Mouse (Mus musculus): ENCODE data around the gene Xpo1.
"Not testable (repeated sequence)": the region's sequence is repeated elsewhere in the genome, so short reads cannot be mapped to it uniquely, and the experiment has no call there.

The Xpo1 gene

DNA sequence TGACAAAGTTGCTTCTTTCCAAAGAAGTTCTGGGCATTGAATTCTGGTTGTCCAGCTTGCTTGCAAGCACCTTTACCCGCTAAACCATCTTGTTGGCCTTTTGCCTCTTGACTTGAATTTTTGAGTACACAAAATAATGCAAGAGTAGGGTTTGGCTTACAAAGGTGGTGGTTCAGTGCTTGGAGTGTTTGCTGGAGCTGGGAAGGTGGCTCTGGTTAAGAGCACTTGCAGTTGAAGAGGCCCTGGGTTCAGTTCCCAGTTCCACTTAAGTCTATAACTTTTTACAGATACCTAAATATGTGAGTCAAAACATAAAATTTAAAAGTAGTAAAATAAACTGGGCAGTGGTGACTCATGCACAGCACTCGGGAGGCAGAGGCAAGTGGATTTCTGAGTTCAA lies 42.5 kb downstream of the Xpo1 start:
- no peak for DNase-seq (ENCODE audit: low read depth in 2 of 2, low spot score in 2 of 2)

DNA sequence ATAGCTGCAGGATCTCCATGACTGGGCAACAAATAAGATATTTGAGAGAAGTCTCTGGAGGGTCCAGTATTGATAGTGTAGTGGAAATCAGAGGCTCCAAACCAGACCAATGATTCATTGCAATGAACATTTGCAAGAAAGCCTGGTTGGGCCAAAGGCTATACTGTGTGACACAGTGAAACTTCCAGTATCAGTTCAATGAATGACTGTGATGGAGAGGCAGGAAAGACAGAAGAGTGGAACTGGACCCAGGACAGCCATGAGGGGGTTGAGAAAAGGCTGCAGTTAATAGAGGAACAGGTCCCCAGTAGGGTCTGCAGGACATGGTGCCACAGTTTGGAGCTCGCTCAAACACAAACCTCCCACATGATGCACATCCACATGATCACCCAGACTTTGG lies 44.1 kb downstream of the Xpo1 start:
- DNase-seq (ENCODE audit: low read depth in 2 of 2, low spot score in 2 of 2): no peak

DNA sequence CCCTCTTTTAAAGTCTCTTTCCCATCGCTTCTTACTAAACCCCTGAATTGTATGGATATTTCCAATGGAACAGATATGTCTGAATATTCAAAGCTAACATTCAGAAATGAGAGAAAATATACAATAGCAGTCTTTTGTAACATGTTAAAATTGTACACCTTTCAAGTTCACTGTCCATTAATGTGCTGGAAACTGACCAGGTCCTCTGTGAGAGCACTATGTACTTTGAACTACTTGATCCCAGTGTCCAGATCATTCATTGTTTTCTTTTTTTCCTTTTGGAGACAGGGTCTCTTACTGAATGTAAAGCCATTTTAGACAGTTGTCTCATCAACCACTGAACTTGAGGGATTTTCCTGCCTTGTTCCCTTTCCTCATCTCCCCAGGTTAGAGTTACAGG lies 47.3 kb downstream of the Xpo1 start:
- DNase-seq (ENCODE audit: low read depth in 2 of 2, low spot score in 2 of 2): no peak

DNA sequence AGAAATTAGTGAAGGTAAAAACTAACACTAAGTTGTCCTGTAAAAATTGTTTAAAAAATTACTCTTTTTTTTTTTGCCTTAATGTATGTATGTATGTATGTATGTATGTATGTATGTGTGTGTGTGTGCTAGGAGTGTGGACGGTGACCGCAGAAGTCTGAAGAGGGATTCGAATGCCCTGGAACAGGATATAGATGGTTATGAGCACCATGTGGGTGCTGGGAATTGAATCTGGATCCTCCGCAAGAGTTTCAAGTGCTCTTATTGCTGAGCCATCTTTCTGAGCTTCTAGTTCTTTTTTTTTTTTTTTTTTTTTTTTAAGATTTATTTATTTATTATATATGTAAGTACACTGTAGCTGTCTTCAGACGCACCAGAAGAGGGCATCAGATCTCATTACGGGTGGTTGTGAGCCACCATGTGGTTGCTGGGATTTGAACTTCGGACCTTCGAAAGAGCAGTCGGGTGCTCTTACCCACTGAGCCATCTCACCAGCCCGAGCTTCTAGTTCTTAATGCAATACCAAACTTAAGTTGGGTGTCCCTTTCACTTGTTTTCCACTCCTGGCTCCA lies 49.3 kb downstream of the Xpo1 start:
- DNase-seq (ENCODE audit: low read depth in 2 of 2, low spot score in 2 of 2): not testable (repeated sequence)

DNA sequence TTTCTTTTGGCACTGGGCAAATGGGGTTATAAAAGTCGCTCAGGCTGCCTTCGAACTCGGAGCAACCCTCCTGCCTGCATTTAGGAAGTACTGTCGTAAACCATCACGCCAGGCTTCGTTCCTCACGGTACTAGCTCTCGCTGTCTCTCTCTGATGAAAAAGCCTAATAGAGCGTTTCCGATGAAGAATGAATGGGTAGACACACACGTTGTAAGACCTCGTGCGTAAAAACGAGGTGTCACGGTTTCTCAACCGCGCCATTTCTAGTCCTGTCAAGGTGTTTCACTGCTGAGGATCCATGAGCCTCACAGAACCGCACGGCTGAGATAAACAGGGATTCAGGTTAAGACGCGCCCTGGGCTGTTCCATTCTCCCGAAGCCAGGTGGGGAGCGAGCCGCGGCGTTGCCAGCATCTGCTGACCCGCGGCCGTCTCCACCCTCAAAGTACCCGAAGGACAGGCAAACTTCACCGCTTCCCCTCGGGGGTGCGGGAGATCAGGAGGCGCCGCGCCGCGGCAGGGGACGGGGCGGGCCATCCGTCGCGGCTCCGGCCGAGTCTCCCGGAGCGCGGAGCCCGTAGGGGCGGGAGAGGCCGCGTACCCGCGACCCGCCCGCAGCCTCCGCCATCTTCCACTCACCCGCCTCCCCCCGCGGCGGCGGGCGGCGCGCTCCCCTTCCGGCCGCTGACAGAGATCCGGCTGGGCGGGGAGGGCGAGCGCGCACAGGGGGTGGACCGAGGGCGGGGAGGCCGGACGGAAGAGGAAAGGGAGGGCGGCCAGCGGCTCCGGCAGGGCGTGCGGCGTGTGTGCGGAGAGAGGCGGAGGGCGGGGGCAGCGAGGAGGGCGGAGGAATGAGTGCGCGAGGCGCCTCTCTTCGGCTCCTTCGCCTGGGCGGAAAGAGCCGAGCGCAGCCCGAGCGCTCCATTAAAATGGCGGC lies 50.1 kb downstream of the Xpo1 start:
- DNase-seq (ENCODE audit: low read depth in 2 of 2, low spot score in 2 of 2): peak; percentile 94 to 96

DNA sequence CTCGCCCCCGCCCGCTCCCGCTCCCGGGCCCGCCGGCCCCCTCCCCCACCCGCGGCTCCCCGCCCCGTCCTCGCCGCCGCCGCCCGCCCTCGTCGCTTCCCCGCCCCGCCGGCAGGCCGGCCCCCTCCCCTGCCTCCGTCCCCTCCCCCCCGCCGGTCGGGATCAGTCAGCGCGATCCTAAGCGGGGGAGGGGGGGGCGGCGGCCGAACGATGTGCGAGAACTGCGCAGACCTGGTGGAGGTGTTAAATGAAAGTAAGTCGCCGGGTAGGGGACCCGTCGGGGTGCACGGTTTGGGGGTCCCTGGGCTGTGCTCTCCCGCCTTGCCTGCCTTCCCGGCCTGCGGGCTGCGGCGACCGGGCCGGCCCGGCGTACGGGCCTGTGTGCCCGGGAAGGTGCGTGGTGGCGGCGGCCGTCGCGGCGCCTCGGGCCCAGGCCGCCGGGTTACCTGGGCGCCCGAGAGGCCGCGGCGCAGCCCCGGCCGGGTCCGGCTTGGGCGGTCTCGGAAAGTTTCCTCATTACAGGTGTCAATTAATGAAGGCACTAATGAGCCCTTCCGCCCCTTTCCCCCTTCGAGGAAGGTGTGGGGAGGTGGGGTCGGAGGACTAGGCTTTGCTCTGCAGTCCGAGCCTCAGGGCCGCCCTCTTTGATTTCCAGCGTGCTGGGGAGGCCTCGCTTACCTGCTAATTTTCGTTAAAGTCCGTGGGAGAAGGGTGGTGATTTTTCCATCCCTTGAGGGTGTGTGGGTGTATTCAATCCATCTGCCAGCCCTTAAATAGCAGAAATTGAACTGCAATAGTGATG lies 51.1 kb downstream of the Xpo1 start, which contains the start of gene Usp34:
Gene Usp34 (plus strand): TSS at position 132 of the 802 bp plus-strand sequence.
- peak; percentile 32 to 36 for DNase-seq (ENCODE audit: low read depth in 2 of 2, low spot score in 2 of 2)

DNA sequence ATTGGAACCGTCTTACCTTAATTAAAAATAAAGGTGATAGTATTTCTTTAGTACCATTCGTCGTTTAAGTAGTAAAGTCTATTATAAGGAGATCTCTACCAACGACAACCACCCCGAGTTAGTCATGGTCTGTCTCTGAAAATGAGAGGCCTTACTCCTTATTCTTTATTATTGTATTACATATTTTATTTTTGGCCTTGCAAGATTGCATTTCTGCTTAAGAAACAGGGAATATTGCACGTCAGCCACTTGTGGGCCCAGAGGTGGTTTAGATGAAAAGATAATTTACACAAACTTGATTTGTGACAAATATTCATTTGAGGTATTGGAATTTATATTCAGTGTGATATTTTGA lies 51.7 kb downstream of the Xpo1 start:
- DNase-seq (ENCODE audit: low read depth in 2 of 2, low spot score in 2 of 2): no peak

DNA sequence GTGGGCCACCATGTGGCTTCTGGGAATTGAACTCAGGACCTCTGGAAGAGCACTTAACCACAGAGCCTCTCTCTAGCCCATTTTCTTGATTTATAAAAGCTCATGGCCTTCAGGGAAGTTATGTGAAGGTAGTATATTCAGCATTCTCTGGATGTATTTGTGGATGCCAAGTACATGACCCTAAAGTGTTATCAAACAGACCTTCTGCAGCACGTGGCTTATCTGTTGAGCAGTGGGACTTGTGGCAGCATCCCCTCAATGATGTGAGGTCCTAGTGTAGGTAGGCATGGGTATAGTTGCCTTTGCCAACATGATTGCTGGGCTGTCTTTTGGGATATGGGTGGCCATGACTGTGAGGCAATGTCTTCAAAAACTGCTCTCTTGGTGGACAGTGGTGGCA lies 57.7 kb downstream of the Xpo1 start:
- DNase-seq (ENCODE audit: low read depth in 2 of 2, low spot score in 2 of 2): no peak

DNA sequence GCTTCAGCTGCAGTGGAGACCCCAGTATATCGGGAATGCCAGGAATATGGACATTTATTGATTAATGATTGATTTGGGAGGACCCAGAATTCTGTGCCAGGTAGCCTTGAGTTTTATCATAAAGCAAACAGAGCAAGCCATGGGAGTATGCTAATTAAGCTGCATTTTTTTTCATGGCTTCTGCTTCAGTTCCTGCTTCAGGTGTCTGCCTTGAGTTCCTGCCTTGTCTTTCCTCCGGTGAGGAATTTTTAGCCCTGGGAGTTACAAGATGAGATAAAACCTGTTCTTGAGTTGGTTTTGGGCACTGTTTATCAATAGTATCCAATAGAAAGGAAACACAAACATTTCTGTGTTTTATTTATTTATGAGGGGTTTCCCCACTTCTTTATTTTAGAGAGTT lies 73.6 kb downstream of the Xpo1 start:
- no peak for DNase-seq (ENCODE audit: low read depth in 2 of 2, low spot score in 2 of 2)

DNA sequence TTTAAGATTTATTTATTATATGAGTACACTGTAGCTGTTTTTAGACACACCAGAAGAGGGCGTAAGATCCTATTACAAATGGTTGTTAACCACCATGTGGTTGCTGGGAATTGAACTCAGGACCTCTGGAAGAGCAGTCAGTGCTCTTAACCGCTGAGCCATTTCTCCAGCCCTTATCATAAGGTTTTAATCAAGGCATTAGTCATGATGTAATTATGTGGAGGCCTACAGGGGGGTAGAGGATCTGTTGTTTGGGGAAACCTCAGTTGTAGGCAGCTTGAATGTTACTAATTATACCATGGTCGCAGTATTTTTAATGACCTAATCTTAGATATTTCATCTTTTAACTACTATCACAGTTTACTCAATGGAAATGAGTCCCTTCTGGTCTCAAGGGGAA lies 76.3 kb downstream of the Xpo1 start:
- no peak for DNase-seq (ENCODE audit: low read depth in 2 of 2, low spot score in 2 of 2)

DNA sequence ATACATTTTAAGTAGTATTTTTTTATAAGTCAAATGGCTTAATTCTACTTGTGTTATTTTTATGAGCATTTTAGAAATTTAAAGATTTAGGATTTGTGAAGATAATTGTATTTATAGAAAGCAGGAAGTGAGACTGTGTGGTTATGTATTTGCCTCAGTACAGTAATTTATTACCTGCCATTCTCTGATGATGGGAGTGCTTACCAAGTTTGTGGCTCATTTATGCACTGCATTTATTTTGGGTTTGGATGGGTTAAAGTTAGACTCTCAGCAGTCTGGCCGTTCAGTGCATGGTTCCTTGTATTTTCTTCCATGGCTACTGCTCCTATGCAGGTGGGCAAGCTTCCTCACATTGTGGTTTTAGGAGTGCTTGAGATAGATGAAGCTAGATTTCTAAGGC lies 79.3 kb downstream of the Xpo1 start:
- DNase-seq (ENCODE audit: low read depth in 2 of 2, low spot score in 2 of 2): no peak

Data from CD8-positive naive resting alpha-beta T cell, adult 2 months (primary cell).